ENCODE assay signal across 26 mouse cellular contexts in genomic region chr3:39165006-39165667, GRCm38 (mm10).
A peak's percentile ranks its signal among the peaks of the same experiment; 100 is the strongest.
DNase-seq lines count a peak whose midpoint lies in the region; ATAC-seq and TF ChIP-seq lines count a peak whose summit lies in the region.
"Had no signal": no experiment of that assay in that cellular context is flagged by ENCODE, and none has a peak within 500 bp of the region (broad histone marks: within the 10 kb centered on the region; RNA-seq: fewer than 3 reads in every experiment).

No protein-coding gene starts in this region.

- no peak overlapping the region for H3K9ac ChIP-seq in hindbrain, embryonic 12.5 days
- H3K9ac ChIP-seq in midbrain, postnatal 0 days (replicated peaks; ENCODE audit: low read length, poor library complexity, severe bottlenecking), result no peak overlapping the region
- no peak overlapping the region for H3K9ac ChIP-seq in midbrain, embryonic 13.5 days (replicated peaks)
- H3K9ac ChIP-seq in neural tube, embryonic 12.5 days, result no peak overlapping the region
- no peak overlapping the region for H3K9ac ChIP-seq in neural tube, embryonic 15.5 days (replicated peaks)
- H3K9ac ChIP-seq: embryonic facial prominence, embryonic 13.5 days; forebrain, embryonic 12.5 days; forebrain, postnatal 0 days had no signal

- no peaks in the 10 kb centered on the region for H3K9me3 ChIP-seq in hindbrain, embryonic 12.5 days (replicated peaks)
- no peaks in the 10 kb centered on the region for H3K9me3 ChIP-seq in hindbrain, embryonic 10.5 days
- H3K9me3 ChIP-seq in midbrain, postnatal 0 days (ENCODE audit: low read length), result no peaks in the 10 kb centered on the region
- no peaks in the 10 kb centered on the region for H3K9me3 ChIP-seq in midbrain, embryonic 13.5 days
- no peaks in the 10 kb centered on the region for H3K9me3 ChIP-seq in neural tube, embryonic 12.5 days
- no peaks in the 10 kb centered on the region for H3K9me3 ChIP-seq in neural tube, embryonic 15.5 days (replicated peaks)
- H3K9me3 ChIP-seq: embryonic facial prominence, embryonic 10.5 days; embryonic facial prominence, embryonic 13.5 days; forebrain, embryonic 12.5 days had no signal

- H3K4me2 ChIP-seq in hindbrain, embryonic 12.5 days (replicated peaks), result no peak overlapping the region
- no peak overlapping the region for H3K4me2 ChIP-seq in midbrain, postnatal 0 days (ENCODE audit: low read depth, low read length, poor library complexity, severe bottlenecking)
- no peak overlapping the region for H3K4me2 ChIP-seq in midbrain, embryonic 13.5 days (replicated peaks)
- H3K4me2 ChIP-seq in neural tube, embryonic 12.5 days (replicated peaks), result no peak overlapping the region
- H3K4me2 ChIP-seq in neural tube, embryonic 15.5 days, result no peak overlapping the region
- H3K4me2 ChIP-seq: embryonic facial prominence, embryonic 13.5 days; forebrain, embryonic 12.5 days; heart, embryonic 11.5 days had no signal

- 78% methylated on average over 6 of the region's 6 CpGs for WGBS in hindbrain, embryonic 12.5 days
- WGBS in hindbrain, embryonic 10.5 days, result 92% methylated on average over 6 of the region's 6 CpGs
- 88% methylated on average over 6 of the region's 6 CpGs for WGBS in midbrain, postnatal 0 days
- WGBS in midbrain, embryonic 13.5 days, result 80% methylated on average over 6 of the region's 6 CpGs
- 74% methylated on average over 6 of the region's 6 CpGs for WGBS in neural tube, embryonic 12.5 days
- 48% methylated on average over 6 of the region's 6 CpGs for WGBS in neural tube, embryonic 15.5 days

- no peak overlapping the region for H3K27ac ChIP-seq in hindbrain, embryonic 12.5 days
- H3K27ac ChIP-seq in hindbrain, embryonic 10.5 days, result no peak overlapping the region
- H3K27ac ChIP-seq in midbrain, postnatal 0 days (ENCODE audit: low read depth, low read length), result no peak overlapping the region
- no peak overlapping the region for H3K27ac ChIP-seq in midbrain, embryonic 13.5 days
- no peak overlapping the region for H3K27ac ChIP-seq in neural tube, embryonic 12.5 days
- 0 out of 2 replicates have a peak overlapping the region, but pooled peaks have one; percentile 38 for H3K27ac ChIP-seq in neural tube, embryonic 15.5 days (replicated peaks)
- H3K27ac ChIP-seq: embryonic facial prominence, embryonic 10.5 days; embryonic facial prominence, embryonic 13.5 days; forebrain, embryonic 12.5 days; gastrocnemius, adult 2 months had no signal

- TF ChIP-seq CTCF in midbrain, postnatal 0 days (IDR thresholded peaks at IDR 0.05), result no peak

- DNase-seq in hindbrain, embryonic 10.5 days (ENCODE audit: low spot score), result no peak
- peak; percentile 12 for DNase-seq in midbrain, postnatal 0 days (ENCODE audit: low spot score)
- DNase-seq in urinary bladder, adult 2 months (ENCODE audit: low spot score), result no peak
- no peak for DNase-seq in urinary bladder, adult 18-20 months (ENCODE audit: low spot score in 2 of 2)
- DNase-seq: adrenal gland, adult 8-10 months; adrenal gland, postnatal 25 days; cerebellum, adult 11-12 months; cerebellum, adult 8-10 months; cerebellum, postnatal 10 days; cerebellum, postnatal 36 days; embryo, embryonic 11 days; forebrain, postnatal 0 days; gastrocnemius, adult 2 months; gastrocnemius, postnatal 14 days; heart, adult 11 months had no signal

- no peak overlapping the region for H3K4me3 ChIP-seq in hindbrain, embryonic 12.5 days
- no peak overlapping the region for H3K4me3 ChIP-seq in hindbrain, embryonic 10.5 days
- H3K4me3 ChIP-seq in midbrain, postnatal 0 days (ENCODE audit: low read depth, low read length), result no peak overlapping the region
- no peak overlapping the region for H3K4me3 ChIP-seq in midbrain, embryonic 13.5 days (replicated peaks)
- no peak overlapping the region for H3K4me3 ChIP-seq in neural tube, embryonic 12.5 days
- no peak overlapping the region for H3K4me3 ChIP-seq in neural tube, embryonic 15.5 days (replicated peaks)
- H3K4me3 ChIP-seq: embryonic facial prominence, embryonic 10.5 days; embryonic facial prominence, embryonic 13.5 days; erythroblast, embryonic 14.5 days; forebrain, embryonic 12.5 days; gastrocnemius, adult 2 months had no signal

- H3K27me3 ChIP-seq in hindbrain, embryonic 12.5 days, result no peaks in the 10 kb centered on the region
- H3K27me3 ChIP-seq in hindbrain, embryonic 10.5 days (ENCODE audit: insufficient read depth, poor library complexity, severe bottlenecking), result no peaks in the 10 kb centered on the region
- no peaks in the 10 kb centered on the region for H3K27me3 ChIP-seq in midbrain, postnatal 0 days (ENCODE audit: insufficient read depth, low read length)
- no peaks in the 10 kb centered on the region for H3K27me3 ChIP-seq in midbrain, embryonic 13.5 days
- no peaks in the 10 kb centered on the region for H3K27me3 ChIP-seq in neural tube, embryonic 12.5 days (replicated peaks)
- no peaks in the 10 kb centered on the region for H3K27me3 ChIP-seq in neural tube, embryonic 15.5 days (replicated peaks)
- H3K27me3 ChIP-seq: embryonic facial prominence, embryonic 13.5 days; forebrain, embryonic 12.5 days had no signal

- H3K36me3 ChIP-seq in hindbrain, embryonic 12.5 days, result no peaks in the 10 kb centered on the region
- no peaks in the 10 kb centered on the region for H3K36me3 ChIP-seq in hindbrain, embryonic 10.5 days
- H3K36me3 ChIP-seq in midbrain, postnatal 0 days (ENCODE audit: insufficient read depth, low read length), result no peaks in the 10 kb centered on the region
- no peaks in the 10 kb centered on the region for H3K36me3 ChIP-seq in midbrain, embryonic 13.5 days
- no peaks in the 10 kb centered on the region for H3K36me3 ChIP-seq in neural tube, embryonic 12.5 days
- H3K36me3 ChIP-seq in neural tube, embryonic 15.5 days, result no peaks in the 10 kb centered on the region
- H3K36me3 ChIP-seq: embryonic facial prominence, embryonic 10.5 days; embryonic facial prominence, embryonic 13.5 days; forebrain, embryonic 12.5 days had no signal

- H3K4me1 ChIP-seq in hindbrain, embryonic 12.5 days, result no peaks in the 10 kb centered on the region
- no peaks in the 10 kb centered on the region for H3K4me1 ChIP-seq in hindbrain, embryonic 10.5 days (replicated peaks)
- H3K4me1 ChIP-seq in midbrain, postnatal 0 days (ENCODE audit: insufficient read depth, low read length), result no peaks in the 10 kb centered on the region
- H3K4me1 ChIP-seq in midbrain, embryonic 13.5 days (replicated peaks), result no peaks in the 10 kb centered on the region
- H3K4me1 ChIP-seq in neural tube, embryonic 12.5 days, result no peaks in the 10 kb centered on the region
- H3K4me1 ChIP-seq in neural tube, embryonic 15.5 days, result no peaks in the 10 kb centered on the region
- H3K4me1 ChIP-seq: embryonic facial prominence, embryonic 10.5 days; embryonic facial prominence, embryonic 13.5 days; forebrain, embryonic 12.5 days had no signal

- ATAC-seq in hindbrain, embryonic 12.5 days (ENCODE audit: low FRiP score), result peak; percentile 52; the same call in 1 of the 2 replicates
- no peak for ATAC-seq in midbrain, postnatal 0 days (ENCODE audit: low FRiP score)
- no peak for ATAC-seq in midbrain, embryonic 13.5 days
- peak; percentile 85; the same call in 1 of the 2 replicates for ATAC-seq in neural tube, embryonic 12.5 days (ENCODE audit: low FRiP score, low read depth)
- peak; percentile 84 for ATAC-seq in neural tube, embryonic 15.5 days (ENCODE audit: low FRiP score)
- ATAC-seq: activated CD4-positive, CD25-positive, alpha-beta regulatory T cell, adult 4 months; forebrain, postnatal 0 days; inflammation-experienced regulatory T-cells, adult 6 months had no signal

Comparison
In these comparisons a context has a peak if more than half of its experiments do, and no peak if none do; other contexts are left out.
1. ATAC-seq: peak in hindbrain, embryonic 12.5 days (single experiment), neural tube, embryonic 12.5 days (single experiment) and neural tube, embryonic 15.5 days (single experiment); none in midbrain, postnatal 0 days (single experiment) and midbrain, embryonic 13.5 days (single experiment).